Mouse (Mus musculus): ENCODE measurements around the gene Pfn4. TPM values are rescaled to one million over a fixed set of nuclear protein-coding genes. Genes with fewer than 3 reads are reported as not detected.
"Not testable (repeated sequence)": the region's sequence is repeated elsewhere in the genome, so short reads cannot be mapped to it uniquely, and the experiment has no call there.

Pfn4 gene
- polyA plus RNA-seq, 1 experiment from 2014 or later, result 2.0 TPM

- H3K4me3 ChIP-seq; H3K27me3 ChIP-seq; H3K9ac ChIP-seq; H3K4me1 ChIP-seq (replicated peaks); H3K4me2 ChIP-seq; ATAC-seq (replicated peaks; ENCODE audit: insufficient number of reproducible peaks, insufficient read depth, low FRiP score, low read depth); H3K9me3 ChIP-seq (replicated peaks); H3K27ac ChIP-seq; H3K36me3 ChIP-seq: not testable (repeated sequence)
- 91% methylated on average over 4 of the region's 4 CpGs for WGBS
Measured at GRCm38 (mm10) chr12:4754451-4754850, 14.4 kb upstream of the Pfn4 start.

GRCm38 (mm10) chr12:4757060-4757459 is 11.8 kb upstream of the Pfn4 start:
- Histone ChIP-seq H3K4me2 (no peak overlapping the region), H3K9ac (no peak overlapping the region), H3K4me3 (no peak overlapping the region), H3K4me1 (replicated peaks) (no peaks in the 10 kb centered on the region), H3K9me3 (replicated peaks) (no peaks in the 10 kb centered on the region), H3K27me3 (no peaks in the 10 kb centered on the region), H3K27ac (no peak overlapping the region), H3K36me3 (no peaks in the 10 kb centered on the region)
- ATAC-seq (replicated peaks; ENCODE audit: insufficient number of reproducible peaks, insufficient read depth, low FRiP score, low read depth), result no peak
- WGBS, result 70% methylated on average over 1 of the region's 1 CpGs

DNA sequence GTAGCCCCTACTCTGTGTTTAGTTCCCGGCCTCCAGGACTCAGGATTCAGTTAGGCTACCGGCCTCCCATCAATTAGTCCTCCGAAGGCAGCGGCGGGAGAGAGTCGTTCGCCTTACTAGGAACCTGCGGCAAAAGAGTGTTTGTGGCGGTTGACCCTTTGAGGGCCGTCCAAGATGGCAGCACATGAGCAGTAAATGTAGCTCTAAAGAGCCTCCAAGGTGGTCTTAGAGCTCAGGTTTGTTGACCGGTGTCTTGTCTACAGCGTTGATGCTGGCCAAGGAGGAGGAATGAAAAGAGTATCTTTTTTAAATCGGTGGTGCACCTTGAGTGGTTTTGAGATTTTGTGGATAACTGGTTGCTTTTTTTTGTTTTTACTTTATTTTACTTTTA is 506 bp downstream of the Pfn4 start:
- peak overlapping the region; percentile 92 for H3K27ac ChIP-seq
- 21% methylated on average over 13 of the region's 13 CpGs for WGBS
- no peak for ATAC-seq (replicated peaks; ENCODE audit: insufficient number of reproducible peaks, insufficient read depth, low FRiP score, low read depth)

DNA sequence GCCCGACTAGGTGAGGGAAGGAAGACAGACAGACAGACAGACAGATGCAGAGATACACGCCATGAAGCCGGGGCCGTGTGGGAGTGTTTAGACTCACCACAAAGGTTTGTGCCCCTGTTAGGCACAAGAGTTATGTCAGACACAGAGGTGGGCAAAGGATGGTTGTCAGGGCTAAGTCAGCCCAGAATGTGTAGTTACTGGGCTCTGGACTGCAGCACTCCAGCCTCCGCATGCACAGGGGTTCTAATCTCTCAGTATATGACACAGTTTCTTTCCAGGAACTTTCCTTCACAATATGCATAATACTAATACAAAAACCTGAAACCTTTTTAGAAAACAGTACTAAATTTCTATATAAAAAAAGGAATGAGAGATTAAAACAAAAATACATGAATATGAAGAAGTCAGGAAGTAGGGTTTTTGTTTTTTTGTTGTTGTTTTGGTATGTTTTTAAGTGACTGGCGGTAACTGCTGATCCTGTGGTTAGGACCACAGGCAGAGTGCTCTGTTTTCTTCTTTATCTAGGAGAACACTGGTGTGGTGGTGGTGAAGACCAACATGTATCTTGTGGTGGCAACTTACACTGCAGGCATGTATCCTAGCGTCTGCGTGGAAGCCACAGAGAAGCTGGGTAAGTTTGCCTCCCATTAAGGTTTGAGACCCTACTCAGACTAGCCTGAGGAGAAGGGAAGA is 6.2 kb downstream of the Pfn4 start:
- H3K27me3 ChIP-seq, result no peaks in the 10 kb centered on the region
- H3K36me3 ChIP-seq, result no peaks in the 10 kb centered on the region
- H3K4me2 ChIP-seq, result no peak overlapping the region
- H3K4me3 ChIP-seq, result no peak overlapping the region
- WGBS, result 83% methylated on average over 8 of the region's 8 CpGs
- no peak for ATAC-seq (replicated peaks; ENCODE audit: insufficient number of reproducible peaks, insufficient read depth, low FRiP score, low read depth)
- H3K9me3 ChIP-seq (replicated peaks), result no peaks in the 10 kb centered on the region
- H3K27ac ChIP-seq, result no peak overlapping the region
- no peaks in the 10 kb centered on the region for H3K4me1 ChIP-seq (replicated peaks)
- no peak overlapping the region for H3K9ac ChIP-seq

More for the DNA sequence above, 506 bp downstream of the Pfn4 start:
- no peaks in the 10 kb centered on the region for H3K27me3 ChIP-seq
- H3K4me3 ChIP-seq, result peak overlapping the region; percentile 81
- H3K9me3 ChIP-seq (replicated peaks), result no peaks in the 10 kb centered on the region
- no peaks in the 10 kb centered on the region for H3K36me3 ChIP-seq
- H3K4me1 ChIP-seq (replicated peaks), result peaks cover 6% of the 10 kb centered on the region
- H3K9ac ChIP-seq, result peak overlapping the region; percentile 89
- peak overlapping the region; percentile 90 for H3K4me2 ChIP-seq

DNA sequence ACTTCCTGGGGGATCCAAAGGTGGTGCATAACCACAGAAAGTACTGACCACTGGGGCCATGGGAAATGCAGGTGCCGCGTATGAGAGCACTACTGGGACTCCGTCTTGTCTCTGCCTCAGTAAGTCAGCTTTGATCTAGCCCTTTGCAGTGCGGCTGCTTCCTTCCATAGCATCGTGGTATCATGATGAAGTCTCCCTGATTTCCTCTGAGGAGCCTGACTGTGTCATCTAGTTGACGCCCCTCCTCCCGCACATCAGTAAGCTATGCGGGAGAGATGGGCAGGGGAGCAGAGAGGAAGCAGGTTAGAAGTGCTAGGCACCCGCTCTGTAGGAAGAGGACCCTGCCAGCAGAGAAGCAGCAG is 6.7 kb downstream of the Pfn4 start:
- no peaks in the 10 kb centered on the region for H3K4me1 ChIP-seq (replicated peaks)
- H3K9ac ChIP-seq, result no peak overlapping the region
- H3K4me2 ChIP-seq, result no peak overlapping the region
- no peaks in the 10 kb centered on the region for H3K36me3 ChIP-seq
- H3K27me3 ChIP-seq, result no peaks in the 10 kb centered on the region
- no peaks in the 10 kb centered on the region for H3K9me3 ChIP-seq (replicated peaks)
- H3K27ac ChIP-seq, result no peak overlapping the region
- ATAC-seq (replicated peaks; ENCODE audit: insufficient number of reproducible peaks, insufficient read depth, low FRiP score, low read depth), result no peak
- WGBS, result 66% methylated on average over 9 of the region's 9 CpGs
- no peak overlapping the region for H3K4me3 ChIP-seq

DNA sequence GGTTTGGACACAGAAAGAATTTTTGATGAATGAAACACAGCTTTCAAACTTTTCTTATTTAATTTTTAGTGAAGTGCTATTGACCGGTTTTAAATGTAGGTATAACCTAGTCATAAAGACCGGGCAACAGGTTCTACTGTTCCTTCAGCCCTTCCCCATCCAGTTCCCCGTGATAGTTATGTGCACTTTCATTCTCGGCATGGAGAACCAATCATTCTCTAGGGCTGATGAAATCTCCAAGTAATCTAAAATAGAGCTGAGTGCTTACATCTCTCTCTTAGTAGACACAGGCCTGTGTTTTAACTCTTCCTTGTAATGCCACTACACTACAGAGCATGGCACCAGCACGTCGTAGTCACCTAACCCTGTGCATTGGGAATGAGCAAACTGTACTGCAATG is 8.9 kb downstream of the Pfn4 start:
- H3K27me3 ChIP-seq, result no peaks in the 10 kb centered on the region
- no peak overlapping the region for H3K27ac ChIP-seq
- no peak for ATAC-seq (replicated peaks; ENCODE audit: insufficient number of reproducible peaks, insufficient read depth, low FRiP score, low read depth)
- no peaks in the 10 kb centered on the region for H3K36me3 ChIP-seq
- 76% methylated on average over 6 of the region's 6 CpGs for WGBS
- H3K4me2 ChIP-seq, result no peak overlapping the region
- H3K9ac ChIP-seq, result no peak overlapping the region
- no peaks in the 10 kb centered on the region for H3K4me1 ChIP-seq (replicated peaks)
- no peak overlapping the region for H3K4me3 ChIP-seq
- no peaks in the 10 kb centered on the region for H3K9me3 ChIP-seq (replicated peaks)

DNA sequence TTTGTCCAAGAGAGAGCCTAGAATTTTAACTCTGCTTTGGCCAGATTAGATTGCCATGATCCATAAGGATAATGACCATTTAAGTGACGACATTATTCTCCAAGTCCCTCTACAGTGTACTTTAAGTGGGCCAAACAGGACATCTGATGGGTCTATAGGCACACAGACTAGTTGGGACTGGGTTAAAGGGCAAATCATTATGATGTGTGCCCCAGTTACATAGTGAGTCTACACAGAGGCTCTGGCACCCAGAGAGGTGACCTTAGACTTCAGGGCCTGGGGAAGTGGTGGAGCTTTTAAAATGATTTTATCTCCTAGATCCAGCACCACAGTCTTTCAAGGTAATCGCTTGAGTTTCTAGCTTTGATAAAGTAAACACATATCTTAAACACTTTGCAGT is 11.4 kb downstream of the Pfn4 start:
- H3K4me3 ChIP-seq, result no peak overlapping the region
- H3K27me3 ChIP-seq, result no peaks in the 10 kb centered on the region
- H3K36me3 ChIP-seq, result no peaks in the 10 kb centered on the region
- H3K4me2 ChIP-seq, result no peak overlapping the region
- no peaks in the 10 kb centered on the region for H3K4me1 ChIP-seq (replicated peaks)
- no peak overlapping the region for H3K9ac ChIP-seq
- no peak overlapping the region for H3K27ac ChIP-seq
- 56% methylated on average over 2 of the region's 2 CpGs for WGBS
- H3K9me3 ChIP-seq (replicated peaks), result no peaks in the 10 kb centered on the region
- no peak for ATAC-seq (replicated peaks; ENCODE audit: insufficient number of reproducible peaks, insufficient read depth, low FRiP score, low read depth)

GRCm38 (mm10) chr12:4781270-4781669 is 12.4 kb downstream of the Pfn4 start:
- Histone ChIP-seq H3K36me3 (no peaks in the 10 kb centered on the region), H3K4me1 (replicated peaks) (no peaks in the 10 kb centered on the region), H3K9ac (no peak overlapping the region), H3K27me3 (no peaks in the 10 kb centered on the region), H3K27ac (no peak overlapping the region), H3K4me2 (no peak overlapping the region), H3K4me3 (no peak overlapping the region), H3K9me3 (replicated peaks) (no peaks in the 10 kb centered on the region)
- 75% methylated on average over 1 of the region's 1 CpGs for WGBS
- no peak for ATAC-seq (replicated peaks; ENCODE audit: insufficient number of reproducible peaks, insufficient read depth, low FRiP score, low read depth)

DNA sequence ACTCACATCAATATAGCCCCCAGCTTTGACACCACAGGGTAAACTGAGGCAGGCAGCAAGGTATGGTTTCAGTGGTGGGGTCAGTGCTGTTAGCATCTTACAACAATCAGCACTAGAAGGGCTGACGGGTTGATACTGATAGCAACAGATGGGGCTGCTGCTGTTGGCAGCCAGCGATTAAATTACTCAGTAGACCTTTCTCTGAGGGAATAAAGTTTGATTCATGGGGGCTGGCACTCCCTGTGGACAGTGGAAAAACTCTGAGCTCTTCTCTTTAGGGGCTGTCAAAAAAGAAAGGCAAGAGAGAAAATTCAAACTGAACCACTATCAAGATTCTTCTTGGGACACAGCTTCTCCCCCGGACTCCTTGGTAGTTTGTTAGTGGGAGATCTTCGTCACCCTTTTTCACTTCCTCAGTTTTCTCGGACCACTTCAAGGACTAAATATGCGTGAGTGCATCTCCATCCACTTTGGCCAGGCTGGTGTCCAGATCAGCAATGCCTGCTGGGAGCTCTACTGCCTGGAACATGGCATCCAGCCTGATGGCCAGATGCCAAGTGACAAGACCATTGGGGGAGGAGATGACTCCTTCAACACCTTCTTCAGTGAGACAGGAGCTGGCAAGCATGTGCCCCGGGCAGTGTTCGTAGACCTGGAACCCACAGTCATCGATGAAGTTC is 13.0 kb downstream of the Pfn4 start:
- 70% methylated on average over 9 of the region's 9 CpGs for WGBS
- H3K9ac ChIP-seq; H3K4me3 ChIP-seq; H3K36me3 ChIP-seq; H3K4me1 ChIP-seq (replicated peaks); ATAC-seq (replicated peaks; ENCODE audit: insufficient number of reproducible peaks, insufficient read depth, low FRiP score, low read depth); H3K27ac ChIP-seq; H3K4me2 ChIP-seq; H3K9me3 ChIP-seq (replicated peaks); H3K27me3 ChIP-seq: not testable (repeated sequence)

DNA sequence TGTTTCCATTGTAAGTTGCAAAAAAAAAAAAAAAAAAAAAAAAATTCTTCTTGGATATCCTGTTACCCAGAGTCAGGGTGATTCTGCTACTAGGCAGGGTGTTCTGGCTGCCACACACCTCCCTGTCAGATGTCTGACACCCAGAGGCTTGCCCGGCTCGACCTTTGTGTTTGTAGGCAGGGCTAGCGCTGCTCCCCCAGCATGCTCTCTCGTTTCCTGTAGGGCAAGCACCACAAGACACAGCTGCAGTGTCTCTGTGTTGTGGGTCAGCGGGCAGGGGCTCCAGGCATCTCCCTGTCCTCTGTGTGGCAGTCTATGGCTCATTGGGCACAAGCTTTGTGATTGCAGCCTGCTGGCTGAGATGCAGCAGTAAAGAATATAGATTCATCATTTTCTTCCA is 14.8 kb downstream of the Pfn4 start:
- WGBS, result 58% methylated on average over 5 of the region's 5 CpGs

GRCm38 (mm10) chr12:4784466-4784865 is 15.6 kb downstream of the Pfn4 start:
- no peak for ATAC-seq (replicated peaks; ENCODE audit: insufficient number of reproducible peaks, insufficient read depth, low FRiP score, low read depth)
- no peaks in the 10 kb centered on the region for H3K4me1 ChIP-seq (replicated peaks)
- H3K4me2 ChIP-seq, result no peak overlapping the region
- no peak overlapping the region for H3K4me3 ChIP-seq
- no peak overlapping the region for H3K9ac ChIP-seq
- WGBS, result 68% methylated on average over 2 of the region's 2 CpGs
- no peaks in the 10 kb centered on the region for H3K36me3 ChIP-seq
- no peak overlapping the region for H3K27ac ChIP-seq
- no peaks in the 10 kb centered on the region for H3K9me3 ChIP-seq (replicated peaks)
- H3K27me3 ChIP-seq, result no peaks in the 10 kb centered on the region

More for the DNA sequence above, 14.8 kb downstream of the Pfn4 start:
- Histone ChIP-seq H3K9ac (no peak overlapping the region), H3K4me2 (no peak overlapping the region), H3K9me3 (replicated peaks) (no peaks in the 10 kb centered on the region), H3K4me3 (no peak overlapping the region), H3K36me3 (no peaks in the 10 kb centered on the region), H3K4me1 (replicated peaks) (no peaks in the 10 kb centered on the region), H3K27ac (no peak overlapping the region), H3K27me3 (no peaks in the 10 kb centered on the region)
- no peak for ATAC-seq (replicated peaks; ENCODE audit: insufficient number of reproducible peaks, insufficient read depth, low FRiP score, low read depth)

- WGBS, result 91% methylated on average over 25 of the region's 25 CpGs
- not testable (repeated sequence) for H3K27me3 ChIP-seq; H3K9ac ChIP-seq; H3K4me3 ChIP-seq; H3K4me2 ChIP-seq; ATAC-seq (replicated peaks; ENCODE audit: insufficient number of reproducible peaks, insufficient read depth, low FRiP score, low read depth); H3K36me3 ChIP-seq; H3K27ac ChIP-seq; H3K4me1 ChIP-seq (replicated peaks); H3K9me3 ChIP-seq (replicated peaks)
Measured at GRCm38 (mm10) chr12:4788128-4788527, 19.3 kb downstream of the Pfn4 start.
